Mouse (Mus musculus) yolk sac, embryonic 10.5 days (tissue): ENCODE results near the gene Megf6.

Source experiments
- DNase-seq: peaks from one replicate; pipeline ENCODE4 v3.0.0-alpha.2; 2017; ENCODE audit warnings: low spot score

Gene Megf6

DNA sequence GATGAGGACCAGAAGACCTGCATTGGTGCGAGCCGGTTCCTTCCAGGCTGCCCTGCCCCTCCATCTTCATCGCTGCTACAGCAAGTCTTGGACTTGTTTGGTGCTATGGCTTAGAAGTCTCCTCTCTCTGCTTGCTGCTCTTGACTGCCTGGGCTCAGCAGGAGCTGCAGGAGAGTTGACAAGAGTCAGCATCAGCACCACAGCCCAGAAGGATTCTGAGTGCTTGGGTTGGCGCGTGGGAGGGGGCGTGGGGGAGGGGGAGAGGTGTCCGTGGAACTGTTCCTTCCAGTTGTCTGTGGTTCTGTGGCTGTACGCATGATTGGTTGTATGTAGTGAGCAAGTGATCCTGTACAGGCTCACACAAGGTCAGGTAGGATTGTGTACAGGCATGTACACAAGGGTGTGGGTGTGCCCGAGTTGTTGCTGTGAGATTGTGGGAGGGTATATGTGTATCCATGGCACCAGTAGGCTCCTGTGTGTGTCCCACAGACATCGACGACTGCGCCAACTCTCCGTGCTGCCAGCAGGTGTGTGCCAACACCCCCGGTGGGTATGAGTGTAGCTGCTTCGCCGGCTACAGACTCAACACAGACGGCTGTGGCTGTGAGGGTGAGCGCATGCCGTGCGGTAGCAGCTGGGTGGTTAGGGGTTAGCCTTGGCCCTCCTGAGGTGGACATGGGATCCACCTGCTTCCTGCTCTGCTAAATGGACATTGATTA, 82.2 kb downstream of the Megf6 start:
- no peak for DNase-seq

DNA sequence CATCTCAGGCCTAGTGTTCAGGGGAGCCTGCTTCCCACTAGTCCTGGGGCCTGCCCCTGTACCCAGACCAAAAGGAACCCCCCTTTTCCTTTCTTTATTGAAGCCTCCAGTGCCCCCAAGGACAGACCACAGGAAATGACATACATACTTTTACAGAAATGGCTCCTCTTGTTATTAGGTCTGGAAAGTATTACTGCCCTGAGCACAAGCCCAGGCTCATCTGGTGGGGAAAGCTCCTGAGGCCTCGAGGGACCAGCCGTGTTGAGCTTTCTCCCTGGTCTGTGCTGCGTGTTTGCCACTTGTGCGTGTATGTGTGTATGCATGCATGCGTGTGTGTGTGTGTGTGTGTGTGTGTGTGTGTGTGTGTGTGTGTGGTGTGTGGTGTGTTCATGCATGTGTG, 90.2 kb downstream of the Megf6 start:
- no peak for DNase-seq

DNA sequence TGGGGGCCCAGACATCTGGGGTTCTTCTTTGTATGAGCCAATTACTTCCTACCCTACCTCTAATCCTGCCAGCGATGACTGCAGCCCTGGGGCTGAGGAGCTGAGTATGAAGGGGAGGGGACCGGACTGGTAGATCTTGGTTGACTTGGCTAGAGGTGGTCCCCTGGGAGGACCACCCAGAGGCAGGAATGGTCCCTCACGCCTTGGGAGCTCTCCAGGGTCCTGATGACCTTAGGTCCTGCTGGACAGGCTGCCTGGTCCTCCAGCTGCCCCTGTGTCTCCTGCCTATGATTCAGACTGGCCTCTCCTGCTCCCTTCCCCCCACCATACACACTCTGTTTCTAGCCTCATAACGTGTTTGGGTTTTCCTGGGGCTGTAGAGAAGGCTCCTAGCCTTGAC, 91.5 kb downstream of the Megf6 start:
- DNase-seq: peak; percentile 22

DNA sequence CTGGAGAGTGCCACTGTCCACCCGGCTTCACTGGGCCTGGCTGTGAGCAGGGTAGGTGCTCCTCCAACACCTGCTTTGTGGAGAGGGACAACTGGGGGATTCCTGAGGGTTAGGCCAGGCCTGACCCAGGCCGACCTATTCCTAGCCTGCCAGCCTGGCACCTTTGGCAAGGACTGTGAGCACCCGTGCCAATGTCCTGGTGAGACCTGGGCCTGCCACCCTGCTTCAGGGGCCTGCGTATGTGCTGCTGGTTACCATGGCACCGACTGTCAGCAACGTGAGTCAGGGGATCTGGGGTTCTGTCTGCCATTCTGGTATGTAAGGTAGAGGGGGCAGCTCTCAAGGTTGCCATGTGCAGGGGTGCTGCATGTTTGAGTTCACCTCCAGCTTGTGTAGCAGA, 97.0 kb downstream of the Megf6 start:
- DNase-seq: no peak

DNA sequence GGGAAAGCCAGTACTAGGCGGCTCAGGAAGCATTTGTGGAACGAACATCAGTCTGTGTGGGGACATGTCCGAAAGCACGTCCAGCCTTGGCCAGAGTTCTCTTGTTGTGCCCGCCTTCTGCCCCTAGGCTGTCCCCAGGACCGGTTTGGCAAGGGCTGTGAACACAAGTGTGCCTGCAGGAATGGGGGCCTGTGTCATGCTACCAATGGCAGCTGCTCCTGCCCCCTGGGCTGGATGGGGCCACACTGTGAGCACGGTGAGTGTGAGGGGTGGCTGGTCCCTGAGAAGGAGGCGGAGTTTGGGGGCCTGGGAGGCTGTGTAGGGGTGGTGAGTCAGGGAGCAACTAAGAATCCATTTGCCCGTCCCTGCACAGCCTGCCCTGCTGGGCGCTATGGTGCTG, 99.0 kb downstream of the Megf6 start:
- DNase-seq: no peak

DNA sequence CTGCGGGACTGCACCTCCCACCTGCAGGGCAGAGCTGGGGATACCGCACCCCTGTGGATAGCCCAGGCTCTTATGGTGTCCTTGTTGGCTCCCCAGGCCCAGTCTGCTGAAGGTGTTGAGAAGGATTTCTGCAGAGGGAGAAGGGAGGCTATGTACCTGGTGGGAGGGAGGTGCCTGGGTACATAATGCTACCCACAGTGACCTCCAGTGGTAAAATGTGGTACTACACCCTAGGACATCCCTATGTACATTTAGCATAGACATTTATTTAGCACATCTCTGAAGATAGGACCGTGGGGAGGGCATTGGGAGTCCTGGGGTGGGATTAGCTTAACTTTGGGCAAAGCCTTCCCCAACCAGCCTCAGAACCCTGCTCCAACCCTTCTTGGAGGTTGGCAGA, 102.5 kb downstream of the Megf6 start:
- peak; percentile 26 for DNase-seq

DNA sequence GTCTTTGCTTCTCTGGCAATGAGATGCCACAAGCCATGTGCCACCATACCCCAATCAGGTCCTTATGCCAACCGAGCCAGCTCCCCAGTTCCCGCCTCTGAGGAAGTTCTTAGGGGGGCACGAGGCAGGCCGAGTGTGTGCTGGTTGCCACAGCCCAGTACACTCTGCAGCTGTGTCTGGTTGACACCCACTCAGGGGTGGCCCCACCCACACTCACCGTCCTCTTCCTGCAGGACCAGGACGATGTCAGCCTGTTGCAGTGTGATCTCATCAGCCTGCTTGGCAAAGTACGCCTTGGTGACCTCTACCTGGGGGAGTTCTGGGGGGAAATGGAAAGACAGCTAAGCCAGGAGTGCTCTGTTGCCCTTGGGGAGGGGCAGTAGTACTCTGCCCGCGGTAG, 109.0 kb downstream of the Megf6 start:
- no peak for DNase-seq

DNA sequence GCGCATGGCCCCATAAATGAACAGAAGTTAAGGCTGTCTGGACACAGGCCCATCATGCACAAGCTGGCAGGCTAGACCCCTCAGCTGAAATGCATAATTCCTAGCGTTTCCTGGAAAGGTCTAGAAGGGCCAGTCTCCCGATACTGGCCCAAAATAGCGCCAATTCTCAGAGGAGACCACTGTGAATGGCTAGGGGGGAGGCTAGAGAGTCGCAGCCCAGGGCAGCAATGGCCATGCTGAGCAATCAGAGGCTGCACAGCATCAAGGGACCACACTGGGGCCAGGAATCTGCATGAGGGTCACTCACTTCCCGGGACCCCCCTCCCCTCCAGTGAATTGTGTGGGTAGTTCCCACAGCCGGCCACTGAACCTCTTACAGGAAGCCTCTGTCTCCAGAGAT, 113.1 kb downstream of the Megf6 start:
- DNase-seq: no peak

DNA sequence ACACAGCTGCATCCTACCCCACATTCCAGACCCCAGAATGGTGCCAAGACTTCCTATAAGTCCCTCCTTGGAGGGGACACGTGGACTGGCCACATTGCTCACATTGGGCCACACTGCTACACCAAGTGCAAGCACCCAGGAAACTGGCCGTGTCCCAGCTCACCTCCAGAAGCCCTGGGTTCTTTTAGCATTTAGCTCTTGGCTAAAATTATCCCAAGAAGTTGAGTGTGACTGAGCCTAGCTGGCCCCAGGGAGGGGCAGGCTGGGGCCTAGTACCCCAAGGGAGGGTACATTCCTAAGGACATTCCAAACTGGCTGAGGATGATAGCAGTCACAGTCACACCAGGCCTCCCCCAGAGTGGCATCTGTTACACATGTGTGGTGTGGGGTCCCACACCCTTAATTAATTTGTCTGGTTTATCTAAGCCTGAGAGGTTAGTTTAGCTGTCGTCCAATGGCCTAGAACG, 123.2 kb downstream of the Megf6 start:
- no peak for DNase-seq

DNA sequence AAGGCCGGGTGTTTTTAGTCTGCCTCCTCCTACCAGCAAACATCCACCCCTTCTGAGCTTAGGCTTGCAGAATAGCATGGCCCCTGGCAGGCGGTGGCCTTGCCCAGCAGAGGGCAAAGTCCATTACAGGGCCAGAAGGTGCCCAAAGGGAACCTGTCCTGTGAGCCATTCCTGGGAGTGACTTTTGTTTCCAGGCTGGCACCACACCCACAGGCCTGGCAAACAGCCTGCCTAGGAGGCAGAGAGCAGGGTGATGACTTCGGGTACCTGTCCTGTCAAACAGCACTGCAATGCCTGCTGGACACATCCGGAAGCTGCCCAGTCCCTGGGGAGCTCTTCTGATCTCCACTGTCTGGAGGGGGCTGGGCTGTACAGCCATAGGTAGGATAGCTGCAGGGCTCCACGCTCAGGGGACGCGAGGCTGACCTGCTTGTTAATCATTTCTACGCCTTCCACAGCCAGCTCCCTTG, 123.8 kb downstream of the Megf6 start:
- DNase-seq: peak; percentile 77

DNA sequence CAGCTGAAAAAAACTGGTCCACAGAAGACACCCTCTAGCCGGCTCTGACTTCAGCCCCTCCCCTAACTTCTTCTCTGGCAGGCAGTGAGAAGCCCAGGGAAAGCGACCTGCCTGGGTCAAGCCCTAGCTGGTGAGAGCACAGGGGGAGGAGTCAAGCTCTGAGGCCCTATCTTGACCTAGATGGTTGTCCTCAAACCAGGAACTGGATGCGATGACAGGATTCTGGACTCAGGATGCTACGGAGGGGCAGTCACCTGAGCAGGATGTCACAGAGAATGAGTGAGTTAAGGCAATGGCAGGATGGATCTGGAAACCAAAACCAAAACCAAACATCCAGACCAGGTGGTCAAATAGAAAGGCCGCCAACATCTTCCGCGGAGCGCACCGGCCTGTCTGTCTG, 127.2 kb downstream of the Megf6 start:
- DNase-seq: peak; percentile 87

DNA sequence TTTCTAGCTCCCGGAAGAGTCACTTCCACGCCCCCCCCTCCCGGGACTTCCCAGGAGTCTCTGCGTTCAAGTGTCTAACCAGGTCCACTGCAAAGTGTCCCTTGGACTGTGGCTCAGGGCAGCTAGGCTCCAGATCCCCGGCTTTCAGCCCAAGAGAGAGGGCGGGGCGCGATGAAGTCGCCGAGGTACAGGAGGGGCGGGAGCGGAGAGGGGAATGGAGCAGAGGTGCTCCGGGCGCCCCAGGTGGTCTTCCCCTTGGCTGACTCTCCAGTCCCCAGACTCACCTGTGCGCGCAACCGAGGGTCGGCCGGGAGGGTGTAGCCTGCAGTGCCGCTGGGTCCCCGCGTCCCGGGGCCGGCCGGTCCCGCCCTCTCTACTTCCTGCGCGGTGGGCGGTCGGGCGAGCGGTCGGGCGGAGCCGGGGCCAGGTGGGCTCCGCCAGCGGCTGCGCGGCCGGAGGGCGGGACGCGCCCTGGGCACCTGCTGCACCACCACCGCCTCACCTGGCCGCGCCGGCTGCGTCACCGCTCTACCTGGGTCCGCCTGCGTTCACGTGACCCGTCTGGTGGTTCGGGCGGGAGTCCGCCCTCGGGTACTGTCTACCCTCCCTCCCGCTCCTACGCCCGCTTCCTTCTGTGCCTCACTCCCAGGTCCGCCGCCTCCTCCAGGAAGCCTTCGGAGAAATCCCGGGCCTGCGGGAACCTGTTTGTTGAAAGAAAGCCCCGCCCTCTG, 129.2 kb downstream of the Megf6 start:
- peak; percentile 84 for DNase-seq

DNA sequence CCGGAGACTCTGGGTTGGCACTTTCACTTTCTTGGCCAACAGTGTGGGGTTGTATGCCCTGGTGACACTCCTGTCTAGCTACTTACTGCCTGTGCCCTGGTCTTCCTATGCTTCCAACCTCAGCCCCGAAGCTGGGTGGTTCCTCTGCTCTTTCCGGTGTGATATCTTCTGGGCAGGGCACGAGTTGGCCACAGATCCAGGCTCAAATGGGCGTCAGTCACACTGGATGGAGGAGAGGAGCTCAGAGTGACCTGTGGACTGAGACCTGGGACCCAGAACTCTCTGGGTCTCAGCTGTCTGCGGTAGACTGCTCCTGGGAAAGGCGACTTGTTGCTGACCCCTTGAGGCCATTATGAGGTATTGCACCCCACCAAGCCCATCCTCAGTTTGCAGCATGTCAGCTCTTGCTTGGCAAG, 130.9 kb downstream of the Megf6 start, which contains the start of gene Arhgef16:
Gene Arhgef16, minus strand, starts transcription at position 211 of the 416 bp plus-strand sequence.
- peak; percentile 49 for DNase-seq

DNA sequence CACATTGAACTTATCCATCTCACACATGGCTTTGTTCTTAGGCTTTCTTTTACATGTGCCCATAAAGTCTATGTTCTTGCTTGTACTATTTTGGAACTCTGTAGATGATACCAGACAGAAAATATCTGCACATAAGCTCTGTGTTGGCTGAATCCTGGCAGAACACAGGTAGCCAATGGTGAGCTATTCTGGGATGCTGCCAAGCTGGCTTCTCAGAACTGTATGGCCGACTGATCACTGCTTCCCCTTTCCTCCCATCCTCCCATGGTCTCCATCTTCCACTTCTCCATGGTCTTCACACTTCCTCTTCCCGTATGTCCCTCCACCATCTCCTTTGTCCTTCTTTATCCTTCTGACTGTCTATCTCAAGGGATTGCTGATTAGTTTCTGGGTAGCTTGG, 138.6 kb downstream of the Megf6 start:
- no peak for DNase-seq

DNA sequence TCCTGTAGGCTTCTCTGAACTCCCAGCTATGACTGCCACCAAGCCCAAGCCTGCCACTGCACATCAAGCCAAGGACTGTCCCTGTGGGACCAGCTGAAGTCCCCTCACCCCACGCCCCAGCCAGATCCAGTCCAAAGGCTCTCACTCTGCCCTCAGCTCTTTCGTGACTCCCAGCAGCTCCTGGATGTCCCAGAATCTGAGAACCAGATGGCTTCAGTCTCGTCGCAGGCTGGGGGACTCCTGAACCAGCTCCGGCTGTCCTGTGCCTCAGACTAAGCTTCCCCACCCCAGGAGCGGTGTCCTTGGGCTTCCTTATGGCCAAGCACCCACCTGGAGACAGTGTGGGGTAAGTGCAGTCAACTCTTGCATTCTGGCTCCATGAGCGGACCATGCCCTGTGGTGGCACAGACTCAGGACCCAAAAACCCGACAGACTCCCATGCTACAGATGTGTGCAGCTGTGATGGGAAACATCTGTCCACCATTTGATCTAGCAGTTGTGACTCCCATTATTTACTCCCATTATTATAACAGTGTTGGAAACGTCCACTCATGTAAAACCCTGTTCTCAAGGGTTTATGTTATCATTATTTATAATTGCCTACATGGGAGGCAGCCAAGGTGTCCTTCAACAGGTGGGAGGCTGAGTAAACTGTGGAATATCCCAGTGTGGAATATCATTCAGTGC, 140.2 kb downstream of the Megf6 start:
- no peak for DNase-seq

DNA sequence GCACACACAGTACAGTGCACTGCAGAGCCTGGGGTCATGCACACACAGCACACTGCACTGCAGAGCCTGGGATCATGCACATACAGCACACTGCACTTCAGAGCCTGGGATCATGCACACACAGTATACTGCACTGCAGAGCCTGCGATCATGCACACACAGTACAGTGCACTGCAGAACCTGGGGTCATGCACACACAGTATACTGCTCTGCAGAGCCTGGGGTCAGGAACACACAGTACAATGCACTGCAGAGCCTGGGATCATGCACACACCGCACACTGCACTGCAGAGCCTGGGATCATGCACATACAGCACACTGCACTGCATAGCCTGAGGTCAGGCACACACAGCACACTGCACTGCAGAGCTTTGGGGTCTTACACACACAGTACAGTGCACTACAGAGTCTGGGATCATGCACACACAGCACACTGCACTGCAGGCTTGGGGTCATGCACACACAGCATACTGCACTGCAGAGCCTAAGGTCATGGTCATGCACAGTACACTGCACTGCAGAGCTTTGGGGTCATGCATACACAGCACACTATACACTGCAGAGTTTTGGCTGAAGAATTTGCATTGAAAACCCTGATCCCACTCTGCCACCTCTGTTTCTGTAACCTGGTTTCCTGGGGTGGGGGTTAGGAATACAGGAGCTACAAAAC, 141.7 kb downstream of the Megf6 start:
- no peak for DNase-seq

DNA sequence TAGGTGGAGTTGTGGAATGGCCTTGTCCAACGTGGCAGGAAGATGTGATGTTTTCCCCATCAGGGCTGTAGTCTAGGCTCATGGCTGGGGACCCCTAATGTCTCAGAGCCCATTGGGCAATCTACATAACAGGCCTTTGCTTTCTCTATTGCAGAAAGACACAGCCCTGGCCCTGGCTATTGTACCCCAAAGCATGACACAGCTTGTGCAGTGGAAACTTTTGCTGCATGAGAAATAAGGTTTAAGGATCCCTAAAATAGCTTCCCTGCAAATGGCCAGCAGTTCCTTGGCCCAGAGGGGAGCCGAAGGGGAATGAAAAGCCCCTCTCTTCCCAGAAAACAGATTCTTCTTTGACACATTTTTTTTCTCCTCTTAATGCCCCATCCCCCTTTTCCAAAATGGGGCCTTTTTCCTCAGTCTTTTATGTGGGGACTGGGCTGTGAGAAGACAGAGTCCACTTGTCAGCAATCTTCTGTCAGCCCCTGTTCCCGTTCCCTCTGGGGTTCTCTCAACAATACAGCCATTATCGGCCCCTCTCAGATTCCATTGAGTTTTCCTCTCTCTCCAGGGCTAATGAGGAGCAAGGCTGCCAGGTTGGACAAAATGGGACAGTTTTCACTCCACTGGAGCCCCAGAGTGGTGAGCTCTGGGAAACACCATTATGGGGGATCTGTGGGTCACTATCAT, 142.5 kb downstream of the Megf6 start:
- no peak for DNase-seq

DNA sequence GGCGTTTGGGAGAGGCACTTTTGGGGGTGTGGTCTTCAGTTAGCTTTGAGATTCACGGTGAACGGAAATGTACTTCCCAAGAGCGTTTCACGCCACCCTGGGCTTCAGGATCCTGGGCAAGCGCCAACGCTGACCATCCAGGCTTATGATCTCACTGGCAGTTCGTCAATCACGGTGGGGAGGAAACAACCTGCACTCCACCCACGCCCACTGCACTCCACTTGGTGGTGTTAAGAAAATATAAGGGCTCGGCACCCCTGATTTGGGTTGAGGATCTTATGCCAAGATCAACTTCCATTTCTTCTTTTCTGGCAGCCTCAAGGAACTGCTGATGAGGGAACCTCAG, 143.1 kb downstream of the Megf6 start:
- no peak for DNase-seq
